Mouse (Mus musculus) fibroblast of lung, adult 2 months (primary cell): ENCODE measurements around the gene Apbb2.

Source experiments
- DNase-seq: peaks from one replicate; pipeline ENCODE4 v3.0.0-alpha.2; 2011; ENCODE audit warnings: low read depth

Gene Apbb2

DNA sequence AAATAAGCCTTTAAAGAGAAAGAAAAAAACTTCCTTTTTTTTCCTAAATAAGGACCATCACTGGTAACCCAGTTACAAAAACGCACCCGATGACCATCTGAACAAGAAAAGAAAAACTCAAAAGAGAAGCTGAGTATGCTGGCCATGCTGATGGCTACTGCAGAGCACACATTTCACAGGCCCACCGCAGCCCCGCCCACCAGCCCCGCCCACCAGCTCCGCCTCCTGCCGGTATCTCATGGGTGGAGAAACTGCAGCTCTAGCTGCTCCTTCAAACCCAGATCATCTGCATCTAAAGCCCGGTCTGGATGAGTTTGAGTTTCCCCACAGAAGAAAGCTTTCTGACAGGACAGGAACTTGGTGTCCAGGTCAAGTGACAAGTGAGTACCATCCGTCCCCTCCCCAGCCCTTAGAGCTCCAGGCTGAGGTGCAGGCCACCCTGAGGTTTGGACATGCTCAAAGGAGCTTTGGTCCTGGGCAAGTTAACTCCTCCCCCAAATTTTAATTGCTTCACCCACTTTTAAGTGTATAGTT, 16.2 kb downstream of the Apbb2 start:
- no peak for DNase-seq

DNA sequence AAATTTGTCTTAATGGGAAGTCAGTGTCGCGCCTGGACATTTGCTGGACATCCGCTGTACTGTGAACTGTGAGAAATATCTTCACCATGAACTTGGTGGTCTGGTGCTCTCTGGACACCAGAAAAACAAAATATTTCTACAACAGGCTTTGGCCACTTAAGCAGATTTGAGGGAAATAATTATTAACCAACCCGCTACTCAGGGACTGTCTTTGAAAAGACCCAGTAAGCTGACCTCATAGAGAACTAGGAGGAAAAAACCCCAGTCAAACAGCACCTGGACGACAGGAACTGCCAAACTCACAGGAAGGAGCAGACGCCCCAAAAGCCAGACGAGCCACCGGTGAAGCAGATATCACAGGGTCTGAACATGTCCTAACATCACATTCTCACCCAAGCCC, 18.2 kb downstream of the Apbb2 start:
- no peak for DNase-seq

DNA sequence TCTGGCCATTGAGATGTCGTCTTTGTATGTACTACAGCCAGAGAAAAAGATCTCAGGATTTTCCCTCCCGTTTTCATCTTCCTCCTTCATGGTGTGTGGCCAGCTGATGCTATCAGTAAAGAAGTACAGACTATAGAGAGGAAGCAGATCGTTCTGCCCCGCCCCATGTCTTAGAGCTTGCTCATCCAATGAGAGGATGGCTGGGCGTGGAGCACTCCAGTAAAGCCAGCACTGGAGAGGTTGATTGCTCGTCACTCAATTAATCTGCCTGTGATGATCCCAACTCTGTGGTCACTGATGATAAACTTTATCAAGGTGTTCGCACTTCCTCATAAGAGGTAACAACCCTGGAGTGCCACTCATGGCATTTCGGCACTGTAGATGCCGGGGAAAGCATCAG, 18.7 kb downstream of the Apbb2 start:
- no peak for DNase-seq

DNA sequence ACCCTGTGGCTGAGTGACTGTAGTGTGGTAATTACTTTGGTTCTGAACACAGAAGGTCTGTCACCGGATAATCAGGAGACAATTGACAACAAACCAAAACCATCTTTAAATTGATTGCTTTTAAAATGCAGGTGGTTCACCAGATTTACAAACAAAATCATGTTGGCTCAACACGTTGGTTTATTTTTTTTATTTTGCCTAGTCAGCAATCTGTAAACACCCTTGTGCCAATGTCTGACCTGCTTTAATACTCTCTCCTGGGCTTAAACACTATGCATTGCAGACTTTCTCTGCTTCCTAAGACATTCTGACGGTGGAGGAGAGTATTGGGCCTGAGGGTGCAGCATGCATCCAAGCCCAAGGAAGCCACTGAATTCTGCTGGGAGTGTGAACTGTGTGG, 22.3 kb downstream of the Apbb2 start:
- no peak for DNase-seq

DNA sequence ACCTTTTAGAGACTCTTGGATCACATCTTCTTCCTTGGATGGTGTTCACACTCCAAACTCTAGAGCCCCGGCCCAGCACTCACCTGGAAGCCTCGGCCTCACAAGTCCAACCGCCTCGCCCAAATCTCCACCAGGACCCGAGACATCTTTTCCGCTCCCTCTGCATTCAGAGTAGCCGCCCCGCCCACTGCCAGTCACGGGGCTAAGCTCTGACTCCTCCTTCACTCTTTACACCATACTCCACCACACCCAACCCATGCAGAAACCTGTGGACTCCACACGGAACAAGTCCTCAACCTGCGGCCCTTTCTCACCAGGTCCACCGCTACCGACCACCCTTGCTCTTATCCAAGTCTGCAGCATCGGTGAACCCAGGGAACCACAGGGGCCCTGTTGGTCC, 23.7 kb downstream of the Apbb2 start:
- DNase-seq = no peak

DNA sequence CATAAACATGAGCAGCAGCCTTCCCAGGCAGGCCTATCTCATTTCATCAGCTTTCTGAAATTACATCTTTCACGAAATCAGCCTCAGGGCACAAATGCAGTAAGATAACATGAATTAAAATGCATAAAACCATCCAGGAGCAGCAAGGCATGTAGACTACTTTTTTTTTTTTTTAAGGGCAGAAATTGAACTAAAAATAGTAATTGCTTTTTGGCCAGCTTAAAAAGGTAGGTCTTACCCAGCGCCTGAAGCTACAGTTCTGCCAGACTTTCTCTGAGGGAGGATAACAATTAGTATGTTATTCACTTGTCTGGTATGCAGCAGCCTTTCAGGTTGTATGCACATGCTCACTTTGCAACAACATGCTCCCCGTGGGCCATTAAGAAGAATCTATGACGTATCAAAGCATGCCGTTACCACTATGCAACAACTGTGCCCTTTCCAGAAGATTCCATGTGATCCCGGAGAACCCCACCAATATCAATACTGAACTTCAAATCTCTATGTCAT, 32.3 kb downstream of the Apbb2 start:
- DNase-seq = no peak

DNA sequence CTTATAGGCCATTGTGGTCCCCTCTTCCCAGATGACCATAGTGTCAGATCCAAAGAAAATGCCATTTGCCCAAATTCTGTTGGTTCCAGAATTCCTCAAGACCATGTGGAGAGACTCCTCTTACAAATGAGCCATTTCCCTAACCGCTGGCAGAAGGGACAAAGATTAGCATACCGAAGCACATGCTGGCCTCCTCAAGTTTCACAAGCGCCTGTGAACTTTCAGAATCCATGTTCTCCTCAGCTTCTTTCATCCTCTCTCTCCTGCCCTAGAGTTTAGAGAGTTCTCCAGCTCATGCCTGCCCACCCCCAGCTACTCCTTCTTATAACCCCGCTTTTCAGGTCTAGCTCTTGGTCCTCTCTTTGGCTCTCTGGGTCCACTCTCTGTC, 35.6 kb downstream of the Apbb2 start:
- DNase-seq = no peak

DNA sequence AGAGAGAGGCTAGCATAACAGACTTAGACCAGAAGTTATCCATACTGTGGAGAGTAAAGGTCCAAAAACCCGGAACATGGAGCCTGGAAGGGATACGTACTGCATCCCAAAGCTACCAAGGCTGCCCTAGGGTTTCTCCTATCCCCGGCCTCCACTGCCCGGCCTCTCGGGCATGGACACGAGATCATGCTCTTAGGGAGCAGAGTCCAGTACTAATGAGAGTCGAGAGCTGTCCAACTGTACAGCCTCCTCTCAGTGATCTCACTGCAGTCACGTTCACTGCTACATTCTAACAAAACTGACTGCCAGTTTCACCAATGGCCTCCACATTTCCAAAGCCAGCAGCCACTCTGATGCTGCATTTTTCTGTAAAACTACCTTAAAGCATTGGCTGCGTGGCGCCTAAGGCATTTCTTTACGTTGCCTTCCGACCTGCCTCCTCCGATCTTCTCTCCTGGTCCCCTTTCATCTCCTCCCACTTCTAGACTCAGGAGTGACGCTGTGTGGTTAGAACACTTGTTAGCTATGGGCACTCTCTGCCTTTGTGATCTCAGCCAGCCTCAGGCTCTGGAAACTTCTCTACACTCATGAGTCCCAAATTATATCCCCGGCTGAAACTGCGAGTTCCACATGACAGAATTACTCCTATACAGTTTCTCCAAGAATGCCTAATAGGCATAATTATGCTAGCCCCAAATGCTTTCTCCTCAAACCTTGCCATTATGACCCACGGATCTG, 36.1 kb downstream of the Apbb2 start:
- DNase-seq = no peak

DNA sequence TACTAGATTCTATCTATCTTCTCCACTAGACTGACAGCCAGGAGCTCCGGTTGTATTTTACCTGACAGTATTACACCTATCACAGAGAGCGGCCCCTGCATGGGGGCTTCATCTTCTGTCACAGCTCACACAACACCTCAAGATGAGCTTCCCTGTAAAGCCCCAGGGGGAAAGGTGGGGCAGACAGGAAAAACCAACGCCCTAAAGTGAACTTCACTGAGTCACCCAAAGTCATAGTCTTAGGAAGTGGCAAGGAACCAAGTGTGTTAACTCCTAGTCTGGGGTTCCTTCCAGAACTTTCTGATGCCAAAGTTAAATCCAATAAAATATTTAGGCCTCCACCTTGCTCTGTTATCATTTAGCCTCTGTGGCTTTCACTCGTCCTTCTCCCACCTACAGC, 39.5 kb downstream of the Apbb2 start:
- no peak for DNase-seq

DNA sequence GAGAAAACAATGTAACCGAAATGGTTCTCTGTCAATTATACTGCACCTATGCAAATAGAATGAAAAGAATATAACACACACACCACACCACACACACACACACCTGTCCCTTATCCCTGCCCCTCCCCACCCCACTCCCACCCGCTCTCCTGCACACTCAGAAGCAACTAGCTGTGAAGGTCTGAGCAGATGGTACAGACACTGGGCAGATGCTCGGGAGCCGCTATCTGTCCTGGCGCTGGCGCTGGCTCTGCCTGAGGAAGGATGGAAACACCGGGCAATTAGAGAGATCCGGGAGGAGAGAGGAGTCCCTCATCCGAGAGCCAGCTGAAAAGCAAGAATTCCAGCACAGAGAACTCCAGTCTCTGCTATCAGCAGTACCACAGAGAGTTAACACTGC, 42.3 kb downstream of the Apbb2 start:
- DNase-seq = no peak

DNA sequence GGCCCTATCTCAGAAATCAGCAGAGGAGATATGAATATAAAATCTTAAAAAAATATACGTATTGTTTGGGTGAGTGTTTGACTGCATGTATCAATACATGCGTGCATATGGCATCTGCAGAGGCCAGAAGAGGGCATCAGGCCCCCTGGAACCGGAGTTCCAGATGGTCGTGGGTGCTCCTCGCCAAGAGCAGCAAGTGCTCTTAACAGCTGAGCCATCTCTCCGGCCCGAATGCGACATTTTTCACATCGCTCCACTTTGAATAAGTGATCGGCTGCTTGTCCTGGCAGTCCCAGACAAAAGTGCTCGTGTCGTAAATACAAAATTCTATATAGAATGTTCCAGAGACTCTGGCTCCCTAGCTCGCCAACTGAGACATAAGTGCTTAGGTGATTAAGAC, 43.4 kb downstream of the Apbb2 start:
- DNase-seq = no peak

DNA sequence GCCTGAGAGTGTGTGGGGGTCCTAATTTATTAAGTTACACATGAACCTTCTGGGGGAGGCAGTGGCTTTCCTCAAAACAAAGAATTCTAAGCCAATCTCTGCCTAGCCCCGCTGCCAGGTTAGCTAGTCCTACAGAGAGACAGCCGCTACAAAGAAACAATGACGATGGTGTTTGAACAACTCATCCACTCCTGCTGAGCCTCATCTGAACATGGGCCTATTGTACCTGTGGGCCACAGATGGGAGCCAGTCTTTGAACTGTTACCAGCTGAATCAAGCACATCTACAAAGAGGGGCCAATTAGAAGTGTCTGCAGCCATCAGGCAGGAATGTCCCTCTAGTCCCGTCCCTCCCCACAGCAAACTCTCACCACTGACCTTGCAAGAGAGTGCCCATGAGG, 45.3 kb downstream of the Apbb2 start:
- no peak for DNase-seq

DNA sequence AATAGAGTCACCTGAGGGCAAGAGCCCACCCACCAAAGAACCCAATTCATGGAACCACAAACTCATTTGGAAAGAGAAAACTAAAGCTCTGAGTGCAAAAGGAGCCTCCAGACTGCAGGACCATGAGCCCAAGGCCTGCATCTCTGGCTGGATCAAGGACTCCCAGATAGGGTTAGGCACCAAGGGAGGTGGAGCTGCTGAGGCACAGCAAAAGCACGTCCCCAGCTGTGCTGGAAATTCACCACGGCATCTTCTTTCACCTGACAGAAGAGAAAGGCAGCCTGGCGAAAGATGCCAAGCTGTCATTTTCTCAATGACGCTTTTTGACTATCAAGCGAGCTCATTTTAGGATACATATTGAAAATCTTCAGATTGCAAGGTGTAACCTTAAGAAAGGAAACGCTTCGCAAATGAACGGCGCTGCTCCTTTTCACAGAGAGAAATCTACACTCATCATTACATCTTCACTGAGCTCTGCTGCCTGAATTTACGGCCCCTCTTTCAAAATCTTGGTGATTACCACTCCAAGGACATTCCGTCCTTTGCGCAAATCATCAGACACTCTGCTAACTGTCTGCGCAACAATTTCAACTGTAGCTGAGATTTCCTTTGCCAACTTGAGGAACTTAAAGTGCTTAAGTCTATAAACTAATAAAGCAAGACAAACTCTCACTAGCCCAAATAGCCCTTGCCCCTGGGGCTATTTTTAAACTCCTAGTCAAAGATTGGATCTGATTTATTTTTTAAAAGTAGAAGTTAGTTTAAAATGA, 46.3 kb downstream of the Apbb2 start:
- no peak for DNase-seq

DNA sequence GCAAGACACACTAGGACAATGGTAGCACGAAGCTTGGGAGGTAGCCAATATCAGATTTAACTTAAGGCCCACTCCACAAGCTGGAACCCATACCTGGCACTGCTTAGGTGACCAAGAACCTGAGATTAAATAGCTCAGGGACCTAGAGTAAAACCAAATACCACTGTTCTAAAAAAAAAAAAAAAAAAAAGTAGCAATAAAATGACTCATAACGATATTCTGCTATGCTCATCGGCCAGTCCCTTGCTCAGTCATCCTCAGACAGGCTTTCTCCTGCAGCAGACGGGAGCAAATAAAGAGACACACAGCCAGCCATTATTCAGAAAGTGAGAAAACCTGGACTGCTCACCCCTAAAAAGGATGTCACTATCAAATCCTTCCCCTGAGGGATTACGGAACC, 47.9 kb downstream of the Apbb2 start:
- DNase-seq = no peak

DNA sequence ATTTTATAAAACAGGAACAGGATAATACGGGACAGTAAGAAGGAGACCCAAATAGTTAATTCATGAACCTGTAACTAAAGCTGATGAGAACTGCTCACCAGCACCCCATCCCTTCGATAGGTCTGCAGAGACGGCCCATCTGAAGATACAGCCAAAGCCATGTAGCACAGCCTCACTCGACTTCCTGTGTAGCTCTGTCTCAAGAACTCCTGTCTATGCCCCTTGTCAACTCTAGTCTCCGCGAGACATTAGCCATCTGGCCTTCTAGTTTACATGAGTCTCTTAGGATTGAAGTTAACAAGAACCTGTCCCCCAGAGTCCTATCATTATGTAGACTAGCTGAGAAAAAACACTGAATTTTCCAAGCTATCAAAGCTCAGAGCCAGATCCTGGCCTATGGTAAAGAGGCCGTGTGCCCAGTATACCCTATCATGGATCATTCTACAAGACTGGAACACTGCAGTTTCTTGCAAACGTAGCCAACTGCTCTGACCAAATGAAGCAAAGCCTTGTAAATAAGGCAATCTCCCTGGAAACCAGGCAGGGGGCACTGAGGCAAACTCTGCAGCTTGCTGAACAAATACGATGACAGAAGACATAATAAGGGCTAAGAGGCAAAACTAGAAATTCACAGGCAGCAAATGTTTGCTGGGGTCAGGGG, 49.3 kb downstream of the Apbb2 start:
- DNase-seq = no peak

DNA sequence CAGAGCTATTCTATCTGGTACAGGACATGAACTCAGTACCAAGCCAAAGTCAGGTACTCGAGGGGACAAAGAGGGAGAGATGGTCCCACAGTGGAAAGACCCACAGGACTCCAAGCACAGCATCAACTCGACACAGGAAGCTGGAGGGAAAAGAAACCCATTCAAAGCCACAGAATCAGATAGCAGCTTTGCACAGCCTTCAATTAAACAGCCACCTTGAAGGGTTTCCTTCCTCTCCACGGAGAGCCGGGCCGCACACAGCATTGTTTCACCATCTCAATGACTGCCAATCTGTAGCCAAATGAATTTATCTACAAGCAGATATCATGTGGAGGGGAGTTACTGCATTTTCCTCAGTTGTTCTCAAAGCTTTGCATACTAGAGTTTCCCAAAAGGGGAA, 50.6 kb downstream of the Apbb2 start:
- no peak for DNase-seq

DNA sequence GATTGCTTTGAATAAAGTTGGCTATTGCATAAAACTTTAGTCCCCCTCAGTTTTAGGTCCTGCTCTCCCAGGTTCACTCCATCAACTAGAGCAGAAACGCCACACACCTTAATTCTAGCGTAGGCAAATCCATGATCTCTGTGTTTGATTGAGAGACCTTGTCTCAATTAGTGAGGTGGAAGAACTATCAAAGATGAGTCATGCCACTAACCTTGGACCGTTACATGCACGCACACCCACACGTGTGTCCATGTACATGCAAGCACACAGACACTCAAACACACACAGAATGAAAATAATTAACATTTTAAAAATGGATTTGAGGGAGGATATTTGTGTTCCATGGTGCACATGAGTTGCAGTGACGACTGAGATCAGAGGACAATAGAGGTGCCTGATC, 51.2 kb downstream of the Apbb2 start:
- no peak for DNase-seq

DNA sequence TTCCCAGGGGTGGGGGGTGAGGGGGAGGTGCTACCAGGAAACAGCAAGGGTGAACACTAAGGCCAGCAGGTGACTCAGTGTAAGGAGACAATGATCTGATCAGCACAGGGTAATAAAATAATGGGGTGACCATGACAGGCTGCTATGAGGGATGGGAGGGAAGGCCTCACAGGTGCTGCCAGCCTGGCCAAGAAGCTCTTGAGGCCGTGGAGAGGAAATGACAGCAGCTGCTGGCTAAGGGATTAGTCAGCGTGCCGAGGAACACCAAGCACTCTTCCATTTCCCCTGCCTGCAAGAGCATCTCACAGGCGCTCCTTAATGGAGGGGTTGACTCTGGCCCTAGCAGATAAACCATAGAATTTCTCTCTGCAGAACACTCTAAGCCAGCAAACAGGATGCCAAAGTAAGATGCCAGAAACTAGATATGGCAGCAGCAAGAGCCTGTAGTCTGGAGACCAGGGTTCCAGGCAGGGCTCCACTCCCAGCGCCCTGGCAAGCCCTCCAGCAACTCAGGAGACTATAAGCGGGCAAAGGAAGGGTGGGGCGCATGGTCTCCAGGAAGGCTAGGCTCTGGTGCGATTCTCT, 58.9 kb downstream of the Apbb2 start:
- DNase-seq = no peak

DNA sequence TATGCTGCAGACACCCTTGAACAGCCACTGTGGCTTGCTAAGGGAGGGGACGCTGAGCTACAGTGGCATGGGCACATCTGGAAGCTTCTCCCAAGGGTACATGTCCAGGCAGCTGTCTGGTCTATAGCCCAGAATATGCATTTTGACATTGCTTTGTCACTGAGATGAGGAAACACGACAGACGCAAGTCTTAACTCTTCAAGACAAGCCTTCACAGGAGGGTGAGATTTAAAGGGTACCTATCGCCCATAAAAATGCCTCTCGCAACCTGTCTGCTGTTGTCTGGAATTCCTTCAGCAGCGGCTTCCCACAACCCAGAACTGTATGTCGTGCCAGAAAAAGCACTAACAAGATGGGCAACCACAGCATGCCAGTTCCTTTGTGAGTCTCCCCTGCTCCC, 60.5 kb downstream of the Apbb2 start:
- DNase-seq = no peak

DNA sequence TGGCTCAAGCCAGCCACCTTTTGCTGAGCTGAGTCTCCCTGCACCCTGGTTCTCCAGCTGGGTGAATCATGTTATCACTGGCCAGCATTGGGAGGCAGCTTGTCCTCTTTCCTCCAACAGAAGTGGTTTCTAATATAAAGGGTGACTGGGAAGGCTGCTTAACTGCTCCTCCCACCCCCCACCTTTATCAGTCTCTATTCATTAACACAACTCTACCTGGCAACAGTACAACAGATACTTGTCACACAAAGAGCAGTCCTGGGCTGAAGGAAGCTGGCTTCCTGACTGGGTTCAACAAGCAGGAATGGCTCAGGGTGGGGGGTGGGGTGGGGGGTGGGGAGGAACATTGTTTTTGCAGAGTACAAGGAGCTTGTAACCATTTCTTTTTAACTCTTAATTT, 64.7 kb downstream of the Apbb2 start:
- DNase-seq = no peak

DNA sequence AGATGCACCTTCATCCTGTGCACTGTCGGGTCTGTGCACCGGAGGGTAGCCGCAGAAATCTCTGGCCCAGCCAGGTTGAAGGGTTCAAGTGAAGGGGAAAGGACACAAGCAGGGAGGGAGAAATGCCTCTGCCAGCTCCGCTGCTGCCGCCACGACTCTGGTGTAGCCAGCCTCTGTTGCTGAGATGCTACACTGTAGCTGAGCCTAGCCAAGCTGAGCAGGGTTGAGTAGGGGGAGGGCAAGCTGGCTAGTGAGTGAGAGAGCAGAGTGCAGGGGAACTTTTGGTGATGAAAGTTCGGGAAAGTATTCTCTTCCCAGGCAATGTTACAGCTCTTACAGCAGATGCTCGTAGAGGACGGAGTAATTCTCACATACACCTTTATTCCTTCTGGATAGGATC, 66.3 kb downstream of the Apbb2 start:
- DNase-seq = no peak

DNA sequence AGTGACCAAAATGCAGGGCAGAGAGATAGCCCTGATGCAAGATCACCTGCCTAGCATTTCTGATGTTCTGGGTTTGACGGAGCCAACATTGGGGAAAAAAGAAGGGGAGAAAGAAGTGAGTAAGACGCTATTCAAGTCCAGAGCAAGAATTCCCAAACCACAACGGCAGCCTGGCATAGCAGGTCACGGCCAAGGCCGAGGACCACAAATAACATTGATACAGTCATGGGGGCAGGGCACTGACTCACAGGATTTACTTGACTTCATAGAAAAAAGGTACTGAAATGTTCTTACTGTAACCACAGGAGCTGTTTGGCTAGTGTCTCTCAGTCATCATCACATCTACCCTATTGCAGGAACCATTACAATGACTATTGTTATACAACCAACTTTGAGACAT, 68.3 kb downstream of the Apbb2 start:
- DNase-seq = peak; percentile 83

DNA sequence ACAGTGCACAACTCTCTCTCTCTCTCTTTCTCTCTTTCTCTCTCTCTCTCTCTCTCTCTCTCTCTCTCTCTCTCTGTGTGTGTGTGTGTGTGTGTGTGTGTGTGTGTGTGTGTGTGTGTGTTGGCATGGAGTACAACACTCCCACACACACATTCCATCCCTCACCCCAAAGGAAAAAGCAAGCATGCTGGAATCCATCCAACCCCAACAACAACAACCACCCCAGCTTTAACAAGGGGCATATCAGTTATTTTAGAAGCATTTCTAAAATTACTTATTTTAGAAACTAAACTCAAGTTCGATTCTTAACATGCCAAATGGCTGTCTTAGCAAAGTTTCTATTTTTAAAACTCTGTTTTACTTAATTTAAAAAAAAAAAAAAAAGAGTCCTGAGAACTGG, 68.9 kb downstream of the Apbb2 start:
- DNase-seq = no peak
